Mouse (Mus musculus): ENCODE measurements at regions not wholly inside any gene's neighbourhood (a gene's known extent, or its start where the extent isn't known, plus 50 kb on each side); places are given as distances from the start of the nearest gene placed in this dataset.
A peak's percentile ranks its signal among the peaks of the same experiment; 100 is the strongest.

DNA sequence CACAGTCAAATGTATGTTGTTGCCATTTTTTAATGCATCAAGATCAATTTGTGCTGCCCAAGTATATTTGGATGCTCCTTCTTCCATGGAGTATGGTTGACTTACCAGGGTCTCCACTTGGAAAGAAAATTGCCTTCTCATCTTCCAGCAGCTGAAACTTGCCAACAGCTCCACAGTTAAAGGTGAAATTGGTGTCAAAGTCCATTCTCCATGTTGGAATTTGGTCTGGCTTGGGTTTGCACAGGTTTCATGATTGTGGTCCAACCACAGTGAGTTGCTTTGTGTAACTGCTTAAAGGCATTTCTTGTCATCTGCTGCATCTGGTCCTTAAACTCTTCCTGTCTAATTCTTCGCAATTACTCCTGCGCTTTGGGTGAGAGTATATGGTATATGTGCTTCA lies 634.3 kb downstream of the Nup35 start:
- no peak for TF ChIP-seq GATA4 (IDR thresholded peaks at IDR 0.05; ENCODE audit: insufficient replicate concordance, low read length)

DNA sequence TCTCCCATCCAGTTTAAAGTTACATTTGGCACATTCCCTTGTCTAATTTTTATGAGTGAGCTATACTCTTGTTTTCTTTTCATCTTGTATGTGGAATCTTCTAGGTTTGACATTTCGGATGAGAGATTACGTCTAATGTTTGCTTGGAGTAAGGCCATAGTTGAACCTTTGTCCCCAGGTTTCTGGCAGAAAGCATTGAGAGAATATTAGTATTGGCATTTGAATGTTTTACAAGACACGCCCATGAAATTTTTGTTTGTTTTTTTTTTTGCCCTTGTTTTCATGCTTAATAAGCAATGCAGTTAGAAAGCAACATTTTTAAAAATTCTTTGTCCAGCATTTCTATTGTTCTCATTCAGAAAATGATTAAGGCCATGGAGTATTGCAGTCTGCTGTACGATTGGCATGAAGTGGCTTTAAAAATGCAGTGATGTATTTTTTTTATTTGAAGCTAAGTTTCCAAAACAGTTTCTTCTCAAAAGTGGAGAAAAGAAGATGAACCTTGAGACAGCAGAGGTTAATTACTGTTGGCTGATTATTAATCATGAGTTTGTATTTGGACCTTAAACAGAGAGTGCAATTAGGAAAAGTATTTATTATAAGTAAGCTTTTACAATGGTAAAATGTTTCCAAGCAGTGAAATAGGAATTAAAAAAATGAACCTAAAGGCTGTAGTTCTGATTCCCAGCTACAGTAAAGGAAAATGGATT lies 645.2 kb downstream of the Nup35 start:
- TF ChIP-seq GATA4 (IDR thresholded peaks at IDR 0.05; ENCODE audit: insufficient replicate concordance, low read length), result no peak

DNA sequence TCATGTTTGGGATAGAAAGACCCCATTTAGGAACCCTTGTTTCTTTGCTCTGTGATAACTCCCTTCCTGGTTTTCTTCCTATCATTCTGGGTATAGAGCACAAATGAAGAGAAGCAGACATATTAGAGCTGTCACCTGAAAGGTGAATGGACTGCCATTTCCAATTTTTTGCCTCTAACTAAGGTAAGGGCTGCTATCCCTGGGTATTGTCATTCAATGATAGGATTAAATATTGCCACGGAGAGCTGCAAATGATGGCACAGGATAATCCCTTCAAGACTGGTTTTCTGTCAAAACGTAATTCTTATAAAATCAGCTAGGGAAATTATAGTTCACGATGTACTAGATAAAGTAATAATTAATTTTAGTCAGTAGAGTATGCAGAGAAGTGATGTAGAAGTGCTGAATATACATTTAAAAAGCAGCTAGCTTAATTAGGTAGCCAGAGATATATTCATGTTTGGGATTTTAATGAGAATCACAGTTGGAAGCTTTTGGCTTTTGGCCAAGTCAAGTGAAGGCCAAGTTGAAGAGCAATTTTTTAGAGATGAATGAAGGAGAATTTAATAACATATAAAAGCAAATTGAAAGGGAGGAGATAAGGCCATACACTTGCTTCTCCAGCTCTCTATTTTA lies 652.3 kb downstream of the Nup35 start:
- no peak for TF ChIP-seq GATA4 (IDR thresholded peaks at IDR 0.05; ENCODE audit: insufficient replicate concordance, low read length)

DNA sequence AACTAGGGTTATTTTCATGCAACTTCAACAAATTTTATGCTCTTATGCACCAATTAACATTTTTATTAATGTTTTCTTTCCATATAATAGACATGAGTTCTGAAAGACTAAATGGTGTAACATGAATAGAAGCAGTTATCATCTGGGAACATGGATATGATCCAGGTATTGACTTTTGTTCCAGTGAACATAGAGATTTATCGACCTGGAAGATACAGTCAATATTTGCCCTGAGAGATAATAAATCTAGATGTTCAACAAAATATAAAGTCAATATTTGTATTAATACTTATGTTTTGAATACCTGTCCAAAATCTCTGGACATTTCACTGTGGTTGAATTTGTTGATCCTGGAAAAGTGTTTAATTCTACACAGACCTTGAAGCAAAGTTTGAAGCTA lies 653.9 kb downstream of the Nup35 start:
- TF ChIP-seq GATA4 (IDR thresholded peaks at IDR 0.05; ENCODE audit: insufficient replicate concordance, low read length), result peak; percentile 90

DNA sequence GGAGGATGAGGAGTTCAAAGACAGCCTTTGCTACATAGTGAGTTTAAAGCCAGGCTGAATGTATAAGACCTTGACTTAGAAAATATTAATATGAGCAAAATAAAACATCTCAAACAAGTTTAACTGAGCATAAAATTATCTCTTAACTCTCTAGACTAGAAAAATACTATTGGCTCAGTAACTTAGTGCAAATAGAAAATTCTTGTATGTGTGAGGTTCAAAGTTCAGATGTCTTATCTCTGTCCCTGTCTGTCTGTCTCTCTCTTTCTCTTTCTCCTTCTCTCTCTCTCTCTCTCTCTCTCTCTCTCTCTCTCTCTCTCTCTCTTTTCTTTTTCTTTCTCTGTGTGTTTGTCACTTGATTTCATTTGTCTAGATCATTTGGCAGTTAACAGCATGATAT lies 655.5 kb downstream of the Nup35 start:
- TF ChIP-seq GATA4 (IDR thresholded peaks at IDR 0.05; ENCODE audit: insufficient replicate concordance, low read length), result peak; percentile 65

DNA sequence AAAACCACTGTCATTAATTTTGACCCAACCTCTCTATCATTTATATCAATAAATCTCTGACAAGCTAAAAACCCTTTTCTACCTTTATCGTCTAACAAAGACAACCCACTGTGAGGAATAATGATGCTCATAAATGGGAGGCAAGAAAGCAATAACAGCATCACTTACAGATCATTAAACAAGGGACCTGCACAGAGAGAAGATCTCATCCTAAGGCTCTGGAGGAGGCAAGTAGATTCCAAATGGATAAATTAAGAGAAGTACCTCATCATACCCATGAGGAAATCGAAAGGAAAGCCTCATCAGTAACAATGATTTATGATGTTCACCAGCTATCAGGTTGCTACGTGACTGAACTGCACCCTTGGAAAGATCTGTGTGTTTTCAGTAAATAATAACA lies 670.4 kb downstream of the Nup35 start:
- TF ChIP-seq GATA4 (IDR thresholded peaks at IDR 0.05; ENCODE audit: insufficient replicate concordance, low read length), result no peak

DNA sequence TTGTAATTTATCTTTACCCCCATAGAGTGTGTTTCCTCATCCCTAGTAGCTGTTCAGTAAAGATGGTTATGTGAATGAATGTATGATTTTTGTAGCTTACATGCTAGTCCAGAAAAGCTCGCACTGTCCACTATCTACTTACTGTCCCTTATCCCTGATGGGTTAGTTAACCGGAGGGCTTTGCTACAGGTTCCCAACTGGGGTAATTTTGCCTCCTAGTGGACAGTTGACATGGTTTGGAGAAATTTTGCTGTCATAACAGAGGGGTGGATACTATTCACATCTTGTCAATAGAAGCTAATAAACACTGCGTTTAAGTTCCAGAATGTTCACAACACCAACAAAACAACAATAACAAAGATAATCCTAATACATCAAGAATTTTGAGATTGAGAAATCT lies 711.6 kb downstream of the Nup35 start:
- no peak for TF ChIP-seq GATA4 (IDR thresholded peaks at IDR 0.05; ENCODE audit: insufficient replicate concordance, low read length)

DNA sequence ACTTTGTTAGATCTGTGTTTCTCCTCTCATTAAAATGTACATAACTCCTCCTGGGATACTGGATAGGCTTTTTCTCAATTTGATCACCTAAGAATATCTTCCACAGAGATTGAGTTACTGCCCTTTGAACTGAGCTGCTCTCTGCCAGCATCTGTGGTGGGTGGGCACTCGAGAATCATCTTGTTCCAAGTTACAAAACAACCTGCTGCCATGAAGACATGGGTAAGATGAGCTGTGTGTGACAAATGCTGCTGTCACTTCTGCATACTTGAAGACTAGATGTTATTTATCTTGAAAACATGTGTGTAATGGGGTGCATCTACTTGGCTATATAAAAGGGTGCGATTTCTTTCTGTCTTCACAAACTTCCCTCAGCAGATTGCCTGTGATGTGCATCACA lies 716.0 kb upstream of the Zfp804a start:
- no peak for TF ChIP-seq GATA4 (IDR thresholded peaks at IDR 0.05; ENCODE audit: insufficient replicate concordance, low read length)

DNA sequence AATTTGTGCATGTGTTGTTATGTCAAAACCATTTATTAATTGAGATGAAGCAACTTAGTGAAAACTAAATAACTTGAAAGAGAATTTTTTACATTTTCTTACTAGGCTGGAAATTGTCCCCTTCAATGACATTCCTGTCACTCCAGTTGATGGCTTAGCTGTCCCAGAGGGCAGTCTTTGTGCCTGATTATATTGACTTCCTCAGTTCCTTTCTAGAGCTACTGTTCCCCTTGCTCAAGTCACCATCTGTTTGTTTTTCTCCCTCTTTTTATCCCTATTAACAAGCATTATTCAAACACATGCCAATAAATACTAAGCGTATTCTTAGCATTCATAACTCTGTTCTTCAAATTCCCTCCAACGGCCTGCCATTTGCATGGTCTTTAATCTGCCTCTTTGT lies 712.6 kb upstream of the Zfp804a start:
- no peak for TF ChIP-seq GATA4 (IDR thresholded peaks at IDR 0.05; ENCODE audit: insufficient replicate concordance, low read length)

Data from liver, adult (tissue).